Mouse (Mus musculus) embryonic fibroblast, embryonic 13.5 days (primary cell): ENCODE measurements around the gene Zdhhc19.

Source experiments
- CTCF ChIP-seq: IDR thresholded peaks from 2 replicates; pipeline ENCODE4 v1.5.1; 2011; ENCODE audit warnings: mild to moderate bottlenecking, control low read depth, low read length, moderate library complexity, borderline replicate concordance; ENCODE audit not compliant: insufficient read depth
- POLR2A ChIP-seq: IDR thresholded peaks from 2 replicates; pipeline ENCODE4 v1.6.1; 2011; ENCODE audit warnings: low read depth, mild to moderate bottlenecking, control low read depth, low read length, moderate library complexity

GRCm38 (mm10) chr16:32550487-32550886 is 54.4 kb downstream of the Zdhhc19 start:
- TF ChIP-seq CTCF = no peak
- no peak for TF ChIP-seq POLR2A
